Mouse (Mus musculus) frontal cortex, adult 2 months (tissue): ENCODE measurements around the gene Xpot. TPM values are rescaled to one million over a fixed set of nuclear protein-coding genes. Genes with fewer than 3 reads are reported as not detected.

ENCODE experiments used
- DNase-seq, 2 experiments: peaks; one replicate each; pipeline ENCODE4 v3.0.0; 2022; ENCODE audit warnings: low spot score in 1 of 2; ENCODE audit errors: extremely low spot score in 1 of 2
- polyA plus RNA-seq: library from polyadenylated mRNA; depleted of rRNA; stranded (reverse); fragments of >200 nt; gene quantifications from 2 replicates; pipeline ENCODE4 v1.2.3, GENCODE M21; 2012

The Xpot gene
- polyA plus RNA-seq, 1 experiment: 71.6 TPM

GRCm38 (mm10) chr10:121582287-121582686 lies 43.8 kb downstream of the Xpot start:
- DNase-seq: no peak

GRCm38 (mm10) chr10:121581405-121581804 lies 44.7 kb downstream of the Xpot start:
- DNase-seq: no peak

- no peak for DNase-seq
Measured at GRCm38 (mm10) chr10:121580381-121580780, 45.8 kb downstream of the Xpot start.

GRCm38 (mm10) chr10:121576372-121576771 lies 49.8 kb downstream of the Xpot start:
- no peak for DNase-seq

GRCm38 (mm10) chr10:121571511-121572147 lies 54.5 kb downstream of the Xpot start:
- DNase-seq: no peak

- no peak for DNase-seq
Measured at GRCm38 (mm10) chr10:121571031-121571430, 55.1 kb downstream of the Xpot start.

- no peak for DNase-seq
Measured at GRCm38 (mm10) chr10:121569796-121570195, 56.3 kb downstream of the Xpot start.

GRCm38 (mm10) chr10:121569001-121569589 lies 57.0 kb downstream of the Xpot start:
- no peak for DNase-seq

- DNase-seq: no peak
Measured at GRCm38 (mm10) chr10:121568534-121568933, 57.6 kb downstream of the Xpot start.

GRCm38 (mm10) chr10:121568026-121568425 lies 58.1 kb downstream of the Xpot start:
- no peak for DNase-seq

- DNase-seq: no peak
Measured at GRCm38 (mm10) chr10:121564447-121564846, 61.7 kb downstream of the Xpot start.

- no peak for DNase-seq
Measured at GRCm38 (mm10) chr10:121558231-121558630, 67.9 kb downstream of the Xpot start.

GRCm38 (mm10) chr10:121556263-121556662 lies 69.9 kb downstream of the Xpot start:
- no peak for DNase-seq

- DNase-seq: no peak
Measured at GRCm38 (mm10) chr10:121550334-121550733, 75.8 kb downstream of the Xpot start.

GRCm38 (mm10) chr10:121549670-121550069 lies 76.5 kb downstream of the Xpot start:
- DNase-seq: no peak

GRCm38 (mm10) chr10:121547162-121547561 lies 79.0 kb downstream of the Xpot start:
- no peak for DNase-seq

- no peak for DNase-seq
Measured at GRCm38 (mm10) chr10:121543577-121543976, 82.6 kb downstream of the Xpot start.

- DNase-seq: no peak
Measured at GRCm38 (mm10) chr10:121542156-121542555, 84.0 kb downstream of the Xpot start.
